Mouse (Mus musculus): ENCODE data around the gene Disp1. TPM values are rescaled to one million over a fixed set of nuclear protein-coding genes. Genes with fewer than 3 reads are reported as not detected.

Gene Disp1
- total and polyA plus RNA-seq, 3 experiments = 3.4 to 11.3 (median 5.9) TPM

DNA sequence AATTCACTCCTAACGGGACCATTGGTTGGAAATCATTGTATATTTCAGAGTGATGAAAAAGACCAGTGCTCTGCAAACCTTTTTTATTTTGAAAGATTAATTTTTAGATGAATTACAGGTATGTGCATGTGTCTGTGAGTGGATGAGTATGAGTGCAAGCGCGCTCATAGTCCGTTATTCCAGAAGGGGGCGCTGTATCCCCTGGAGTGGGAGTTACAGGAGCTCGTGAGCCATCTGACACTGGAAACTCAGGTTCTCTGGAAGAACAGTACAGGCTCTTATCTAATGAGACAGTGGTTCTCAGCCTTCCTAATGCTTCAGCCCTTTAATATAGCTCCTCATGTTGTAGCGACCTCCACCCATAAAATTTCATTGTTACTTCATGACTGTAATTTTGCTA lies 22.0 kb upstream of the Disp1 start:
- no peak overlapping the region for H3K4me3 ChIP-seq (replicated peaks in 1 of 3; ENCODE audit: low read depth in 2 of 3, low read length in 2 of 3, poor library complexity in 1 of 3)

DNA sequence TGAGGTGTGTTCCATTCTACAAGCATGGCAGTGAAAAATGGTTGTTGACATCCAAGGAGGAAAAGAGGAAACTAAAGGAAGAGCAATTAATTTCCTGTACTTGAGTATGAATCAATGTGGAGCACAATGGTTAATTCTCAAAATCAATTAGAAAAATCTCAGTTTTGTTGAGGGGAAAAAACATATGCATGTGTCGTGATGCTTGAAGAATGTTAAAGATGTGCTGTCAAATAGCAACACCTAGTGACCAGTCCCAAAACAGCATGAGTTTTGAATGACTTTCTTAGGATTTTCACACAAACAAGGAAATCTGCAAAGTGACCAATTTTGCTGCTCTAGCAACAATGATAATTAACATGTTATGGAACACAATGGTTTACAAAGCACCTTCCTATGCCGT lies 16.6 kb upstream of the Disp1 start:
- H3K36me3 ChIP-seq (replicated peaks in 1 of 2; ENCODE audit: control insufficient read depth in 1 of 2, insufficient read depth in 1 of 2, low read length in 1 of 2) = no peaks in the 10 kb centered on the region
- peaks cover 1% of the 10 kb centered on the region for H3K27me3 ChIP-seq (replicated peaks)
- peaks cover 0 to 6% of the 10 kb centered on the region in 2 experiments; a peak in 2 of 4 replicates for H3K4me1 ChIP-seq (ENCODE audit: control insufficient read depth in 1 of 2, insufficient read depth in 2 of 2)
- DNase-seq (ENCODE audit: extremely low read depth) = peak; percentile 43
- no peak overlapping the region for H3K4me2 ChIP-seq (ENCODE audit: insufficient read depth, low read depth, poor library complexity, severe bottlenecking)
- no peak for TF ChIP-seq EP300 (IDR thresholded peaks at IDR 0.05; ENCODE audit: low read length)
- TF ChIP-seq E2F4 (IDR thresholded peaks at IDR 0.05; ENCODE audit: insufficient replicate concordance, low read depth, low read length) = peak; percentile 44; the same call in 1 of the 2 replicates
- peak; percentile 70 for TF ChIP-seq ZC3H11A (IDR thresholded peaks at IDR 0.05; ENCODE audit: low read depth, low read length)
- 0 out of 2 replicates have a peak, but pooled peaks have one; percentile 18 for TF ChIP-seq BHLHE40 (IDR thresholded peaks at IDR 0.05; ENCODE audit: low read depth, low read length)
- no peak for TF ChIP-seq MAZ (IDR thresholded peaks at IDR 0.05; ENCODE audit: low read depth, low read length)
- no peak; the same call in none of the 2 replicates for TF ChIP-seq RAD21 (IDR thresholded peaks at IDR 0.05; ENCODE audit: low read depth, low read length)
- TF ChIP-seq CTCF (conservative IDR thresholded peaks at IDR 0.05 in 1 of 2, IDR thresholded peaks at IDR 0.05 in 1 of 2; ENCODE audit: low read depth in 2 of 2, low read length in 2 of 2) = peak; percentile 32 to 95; a peak in 3 of 4 replicates
- TF ChIP-seq TCF12 (IDR thresholded peaks at IDR 0.05; ENCODE audit: low read depth, low read length) = no peak
- TF ChIP-seq PAX5 (IDR thresholded peaks at IDR 0.05; ENCODE audit: low read length) = no peak
- peak; percentile 45; the same call in 1 of the 2 replicates for TF ChIP-seq JUND (conservative IDR thresholded peaks at IDR 0.05; ENCODE audit: low read depth, low read length)
- no peak for TF ChIP-seq POLR2A (IDR thresholded peaks at IDR 0.05; ENCODE audit: low read depth, low read length)
- TF ChIP-seq RCOR1 (conservative IDR thresholded peaks at IDR 0.05; ENCODE audit: low read depth, low read length) = no peak
- no peak for TF ChIP-seq TBP (conservative IDR thresholded peaks at IDR 0.05; ENCODE audit: low read depth, low read length)
- TF ChIP-seq MAX (IDR thresholded peaks at IDR 0.05; ENCODE audit: low read length) = peak; percentile 61
- peak; percentile 90 for TF ChIP-seq SMC3 (IDR thresholded peaks at IDR 0.05; ENCODE audit: low read depth, low read length)
- TF ChIP-seq CHD2 (IDR thresholded peaks at IDR 0.05; ENCODE audit: low read length) = no peak
- TF ChIP-seq MYC (IDR thresholded peaks at IDR 0.05; ENCODE audit: low read depth, low read length) = peak; percentile 75
- 0 out of 2 replicates have a peak, but pooled peaks have one; percentile 13 for TF ChIP-seq IRF4 (IDR thresholded peaks at IDR 0.05; ENCODE audit: low read depth, low read length)
- TF ChIP-seq SIN3A (IDR thresholded peaks at IDR 0.05; ENCODE audit: low read length) = peak; percentile 47; the same call in 1 of the 2 replicates
- TF ChIP-seq HCFC1 (IDR thresholded peaks at IDR 0.05; ENCODE audit: low read depth, low read length) = peak; percentile 8; the same call in 1 of the 2 replicates
- H3K9me3 ChIP-seq (replicated peaks; ENCODE audit: low read length) = no peaks in the 10 kb centered on the region
- H3K27ac ChIP-seq (ENCODE audit: insufficient read depth, low read depth) = no peak overlapping the region
- dilution Hi-C loops (cut with MboI; ENCODE audit: extremely low pct_ligation_motif_present, extremely low pct_unique_long_range_greater_than_20kb, low sequenced_read_pairs) (no loop called here), in situ Hi-C loops (cut with MboI; ENCODE audit: low pct_ligation_motif_present, low pct_unique_long_range_greater_than_20kb, low sequenced_read_pairs) (loop anchor here (5.0 kb wide), 1 partner anchor 34 kb away; no protein-coding TSS in a partner anchor)
- H3K79me2 ChIP-seq (replicated peaks; ENCODE audit: control insufficient read depth, extremely low read depth, insufficient read depth, poor library complexity, severe bottlenecking) = no peaks in the 10 kb centered on the region
- H3K4me3 ChIP-seq (replicated peaks in 1 of 3; ENCODE audit: low read depth in 2 of 3, low read length in 2 of 3, poor library complexity in 1 of 3) = no peak overlapping the region
- H3K9ac ChIP-seq (ENCODE audit: insufficient read depth, low read depth) = no peak overlapping the region

More for the DNA sequence above, 22.0 kb upstream of the Disp1 start:
- H3K27me3 ChIP-seq (replicated peaks) = peaks cover 1% of the 10 kb centered on the region
- H3K36me3 ChIP-seq (replicated peaks in 1 of 2; ENCODE audit: control insufficient read depth in 1 of 2, insufficient read depth in 1 of 2, low read length in 1 of 2) = no peaks in the 10 kb centered on the region
- H3K79me2 ChIP-seq (replicated peaks; ENCODE audit: control insufficient read depth, extremely low read depth, insufficient read depth, poor library complexity, severe bottlenecking) = no peaks in the 10 kb centered on the region
- H3K4me1 ChIP-seq (ENCODE audit: control insufficient read depth in 1 of 2, insufficient read depth in 2 of 2) = peaks cover 0 to 6% of the 10 kb centered on the region in 2 experiments; a peak in 2 of 4 replicates
- no peak overlapping the region for H3K9ac ChIP-seq (ENCODE audit: insufficient read depth, low read depth)
- dilution Hi-C loops (cut with MboI; ENCODE audit: extremely low pct_ligation_motif_present, extremely low pct_unique_long_range_greater_than_20kb, low sequenced_read_pairs) = no loop called here
- TF ChIP-seq SMC3 (IDR thresholded peaks at IDR 0.05; ENCODE audit: low read depth, low read length) = peak; percentile 72
- TF ChIP-seq ZMIZ1 (IDR thresholded peaks at IDR 0.05; ENCODE audit: low read depth, low read length) = no peak
- no peak for TF ChIP-seq BHLHE40 (IDR thresholded peaks at IDR 0.05; ENCODE audit: low read depth, low read length)
- no peak for TF ChIP-seq NELFE (IDR thresholded peaks at IDR 0.05; ENCODE audit: low read depth, low read length)
- TF ChIP-seq RAD21 (IDR thresholded peaks at IDR 0.05; ENCODE audit: low read depth, low read length) = peak; percentile 60
- TF ChIP-seq SIN3A (IDR thresholded peaks at IDR 0.05; ENCODE audit: low read length) = no peak
- no peak for TF ChIP-seq USF1 (IDR thresholded peaks at IDR 0.05; ENCODE audit: low read depth, low read length)
- no peak for TF ChIP-seq ELF1 (IDR thresholded peaks at IDR 0.05; ENCODE audit: low read depth, low read length)
- no peak for TF ChIP-seq IRF4 (IDR thresholded peaks at IDR 0.05; ENCODE audit: low read depth, low read length)
- TF ChIP-seq CHD1 (IDR thresholded peaks at IDR 0.05; ENCODE audit: low read depth, low read length) = no peak
- TF ChIP-seq NRF1 (IDR thresholded peaks at IDR 0.05; ENCODE audit: low read depth, low read length) = no peak
- TF ChIP-seq MEF2A (IDR thresholded peaks at IDR 0.05; ENCODE audit: borderline replicate concordance, low read depth, low read length) = no peak
- no peak for TF ChIP-seq MAZ (IDR thresholded peaks at IDR 0.05; ENCODE audit: low read depth, low read length)
- peak; percentile 42 to 65; a peak in 3 of 4 replicates for TF ChIP-seq CTCF (conservative IDR thresholded peaks at IDR 0.05 in 1 of 2, IDR thresholded peaks at IDR 0.05 in 1 of 2; ENCODE audit: low read depth in 2 of 2, low read length in 2 of 2)
- no peak overlapping the region for H3K27ac ChIP-seq (ENCODE audit: insufficient read depth, low read depth)
- H3K4me2 ChIP-seq (ENCODE audit: insufficient read depth, low read depth, poor library complexity, severe bottlenecking) = no peak overlapping the region
- H3K9me3 ChIP-seq (replicated peaks; ENCODE audit: low read length) = peaks cover 3% of the 10 kb centered on the region
- DNase-seq (ENCODE audit: extremely low read depth) = peak; percentile 41
- in situ Hi-C loops (cut with MboI; ENCODE audit: low pct_ligation_motif_present, low pct_unique_long_range_greater_than_20kb, low sequenced_read_pairs) = no loop called here
